Mouse (Mus musculus) hindbrain, embryonic 14.5 days (tissue): Measurements from ENCODE around the gene Rab14. TPM values are rescaled to one million over a fixed set of nuclear protein-coding genes. Genes with fewer than 3 reads are reported as not detected.

ENCODE experiments used
- ATAC-seq: fragments of 200-750 bp; cut with Nextera tagmentation; 2 replicates; pipeline ENCODE4 v1.8.0; 2017; ENCODE audit warnings: moderate number of reproducible peaks, mild to moderate bottlenecking, moderate TSS enrichment, moderate library complexity; ENCODE audit not compliant: low FRiP score
- DNase-seq: peaks from one replicate; pipeline ENCODE4 v3.0.0-alpha.2; 2015; ENCODE audit warnings: low spot score
- H3K27ac ChIP-seq: fragments of 300-500 bp; sonication (generic); 2 replicates; pipeline ENCODE4 v1.5.1; 2014; ENCODE audit warnings: mild to moderate bottlenecking, moderate library complexity
- H3K27me3 ChIP-seq: fragments of 300-500 bp; sonication (generic); 2 replicates; pipeline ENCODE4 v1.6.1; 2014; ENCODE audit warnings: mild to moderate bottlenecking, low read length, mixed read lengths; ENCODE audit not compliant: control insufficient read depth, insufficient read depth
- H3K36me3 ChIP-seq: fragments of 300-500 bp; sonication (generic); replicated peaks from 2 replicates; pipeline ENCODE4 v1.6.1; 2014; ENCODE audit not compliant: control insufficient read depth, insufficient read depth
- H3K4me1 ChIP-seq: fragments of 300-500 bp; sonication (generic); replicated peaks from 2 replicates; pipeline ENCODE4 v1.6.1; 2014; ENCODE audit warnings: antibody characterized with exemption, low read length, mixed read lengths; ENCODE audit not compliant: control insufficient read depth, insufficient read depth
- H3K4me2 ChIP-seq: fragments of 300-500 bp; sonication (generic); replicated peaks from 2 replicates; pipeline ENCODE4 v1.6.1; 2014; ENCODE audit warnings: mild to moderate bottlenecking, moderate library complexity
- H3K4me3 ChIP-seq: fragments of 300-500 bp; sonication (generic); replicated peaks from 2 replicates; pipeline ENCODE4 v1.5.1; 2014; ENCODE audit warnings: mild to moderate bottlenecking, low read length
- H3K9ac ChIP-seq: fragments of 300-500 bp; sonication (generic); 2 replicates; pipeline ENCODE4 v1.6.1; 2014
- H3K9me3 ChIP-seq: fragments of 300-500 bp; sonication (generic); 2 replicates; pipeline ENCODE4 v1.6.1; 2016; ENCODE audit warnings: low read length; ENCODE audit not compliant: control insufficient read depth
- WGBS: fragments of 180-500 bp; shearing (Covaris S2); extraction: QIAGEN DNeasy Blood & Tissue Kit; methylation state at CpG from one replicate; pipeline ENCODE4 v1.1.7; 2014; 5-methylcytosine and 5-hydroxymethylcytosine counted together
- polyA plus RNA-seq: library from polyadenylated mRNA; unstranded; fragments of >200 nt; fragmentation: Nextera tagmentation; extraction: Ambion mirVana; gene quantifications from 2 replicates; pipeline ENCODE4 v1.2.1, GENCODE M21; 2014

The Rab14 gene
- polyA plus RNA-seq, 1 experiment from 2014 or later, result 375 TPM

- DNase-seq (no peak), ATAC-seq (no peak)
- Histone ChIP-seq H3K4me2 (no peak overlapping the region), H3K4me3 (no peak overlapping the region), H3K9me3 (no peaks in the 10 kb centered on the region), H3K27me3 (no peaks in the 10 kb centered on the region), H3K4me1 (no peaks in the 10 kb centered on the region), H3K9ac (no peak overlapping the region), H3K36me3 (peaks cover 99% of the 10 kb centered on the region), H3K27ac (no peak overlapping the region)
- WGBS, result 96% methylated on average over 10 of the region's 10 CpGs
Observed at GRCm38 (mm10) chr2:35148806-35149205, 52.1 kb downstream of the Rab14 start.

DNA sequence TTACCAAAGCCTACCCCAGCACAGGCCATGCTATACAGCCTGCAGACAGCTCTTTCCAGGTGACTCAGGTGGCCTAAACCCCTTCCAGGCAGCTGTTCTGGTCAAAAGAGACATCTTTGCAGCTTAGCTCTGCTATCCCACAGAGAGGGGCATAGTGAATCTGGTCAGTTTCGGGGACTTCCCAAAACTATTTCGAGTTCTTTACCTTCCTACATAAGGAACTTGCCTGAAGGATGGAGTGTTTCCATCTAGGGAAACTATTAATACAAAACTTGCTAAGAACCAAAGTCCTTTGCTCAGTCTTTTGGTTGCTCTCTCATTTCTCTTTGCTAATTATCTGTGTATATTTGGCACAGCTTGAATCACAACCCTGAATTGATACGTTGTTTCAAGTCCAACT is 59.2 kb downstream of the Rab14 start:
- 94% methylated on average over 3 of the region's 3 CpGs for WGBS
- H3K36me3 ChIP-seq, result peaks cover 86% of the 10 kb centered on the region

DNA sequence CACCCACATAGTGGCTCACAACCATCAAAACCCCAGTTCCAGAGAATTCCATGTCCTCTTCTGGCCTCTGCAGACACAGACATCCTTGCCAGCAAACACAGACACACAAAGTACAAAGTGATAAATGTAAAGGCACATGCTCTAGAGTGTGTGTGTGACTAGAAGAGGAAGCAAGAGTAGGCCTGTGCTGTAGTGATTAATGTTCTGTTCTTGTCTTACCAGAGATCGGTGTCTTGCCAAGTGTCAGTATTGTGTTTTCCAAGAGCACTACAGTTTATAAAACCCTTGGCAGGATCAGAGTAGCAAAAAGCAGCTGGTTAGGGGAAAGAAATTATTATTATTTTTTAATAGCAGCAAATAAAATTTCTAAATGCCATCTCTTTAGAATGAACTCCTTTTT is 62.3 kb downstream of the Rab14 start:
- Histone ChIP-seq H3K9me3 (no peaks in the 10 kb centered on the region), H3K9ac (no peak overlapping the region), H3K27me3 (no peaks in the 10 kb centered on the region), H3K4me1 (no peaks in the 10 kb centered on the region), H3K27ac (no peak overlapping the region), H3K4me3 (no peak overlapping the region), H3K4me2 (no peak overlapping the region), H3K36me3 (peaks cover 71% of the 10 kb centered on the region)
- ATAC-seq (no peak), DNase-seq (no peak)
- WGBS, result 97% methylated on average over 1 of the region's 1 CpGs

More for the DNA sequence above, 59.2 kb downstream of the Rab14 start:
- H3K4me2 ChIP-seq, result no peak overlapping the region
- ATAC-seq, result no peak
- no peak overlapping the region for H3K4me3 ChIP-seq
- no peak overlapping the region for H3K9ac ChIP-seq
- no peak overlapping the region for H3K27ac ChIP-seq
- DNase-seq, result no peak
- H3K27me3 ChIP-seq, result no peaks in the 10 kb centered on the region
- no peaks in the 10 kb centered on the region for H3K4me1 ChIP-seq
- H3K9me3 ChIP-seq, result no peaks in the 10 kb centered on the region

DNA sequence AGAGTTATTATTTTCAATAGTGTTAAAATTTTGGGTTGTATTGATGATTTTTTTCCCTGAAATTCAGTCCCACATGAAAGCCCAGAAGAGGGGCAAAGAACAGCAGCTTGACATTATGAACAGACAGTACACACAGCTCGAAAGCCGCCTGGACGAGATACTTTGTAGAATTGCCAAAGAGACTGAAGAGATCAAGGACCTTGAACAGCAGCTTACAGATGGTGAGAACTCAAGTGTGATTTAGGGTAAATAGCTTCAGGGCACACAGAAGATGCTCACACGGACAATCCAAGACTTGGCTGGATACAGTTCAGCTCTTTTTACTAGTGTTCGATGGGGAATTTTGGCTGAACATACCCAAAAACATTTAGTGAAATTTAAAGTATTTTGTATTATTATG is 67.0 kb downstream of the Rab14 start:
- ATAC-seq (no peak), DNase-seq (no peak)
- no peaks in the 10 kb centered on the region for H3K27me3 ChIP-seq
- no peak overlapping the region for H3K4me2 ChIP-seq
- H3K9ac ChIP-seq, result no peak overlapping the region
- H3K4me3 ChIP-seq, result no peak overlapping the region
- H3K36me3 ChIP-seq, result peaks cover 44% of the 10 kb centered on the region
- H3K27ac ChIP-seq, result no peak overlapping the region
- H3K4me1 ChIP-seq, result no peaks in the 10 kb centered on the region; the same call in none of the 2 replicates
- 81% methylated on average over 5 of the region's 5 CpGs for WGBS
- H3K9me3 ChIP-seq, result no peaks in the 10 kb centered on the region

- H3K27me3 ChIP-seq, result no peaks in the 10 kb centered on the region
- H3K4me3 ChIP-seq, result peak overlapping the region; percentile 37
- H3K4me1 ChIP-seq, result no peaks in the 10 kb centered on the region; the same call in none of the 2 replicates
- ATAC-seq (no peak), DNase-seq (no peak)
- H3K9me3 ChIP-seq, result no peaks in the 10 kb centered on the region
- WGBS, result 14% methylated on average over 5 of the region's 5 CpGs
- no peak overlapping the region for H3K27ac ChIP-seq
- peak overlapping the region; percentile 52 for H3K4me2 ChIP-seq
- peak overlapping the region; percentile 51; the same call in 1 of the 2 replicates for H3K9ac ChIP-seq
- H3K36me3 ChIP-seq, result peaks cover 47% of the 10 kb centered on the region
Observed at GRCm38 (mm10) chr2:35132662-35133055, 68.3 kb downstream of the Rab14 start.

- no peaks in the 10 kb centered on the region for H3K27me3 ChIP-seq
- DNase-seq (peak; percentile 91), ATAC-seq (peak; percentile 97)
- WGBS, result under 1% methylated on average over 21 of the region's 21 CpGs
- peak overlapping the region; percentile 52 for H3K4me2 ChIP-seq
- peak overlapping the region; percentile 37 for H3K4me3 ChIP-seq
- H3K36me3 ChIP-seq, result peaks cover 47% of the 10 kb centered on the region
- no peaks in the 10 kb centered on the region for H3K9me3 ChIP-seq
- 0 out of 2 replicates have a peak overlapping the region, but pooled peaks have one; percentile 38 for H3K27ac ChIP-seq
- H3K4me1 ChIP-seq, result no peaks in the 10 kb centered on the region; the same call in none of the 2 replicates
- H3K9ac ChIP-seq, result peak overlapping the region; percentile 51; the same call in 1 of the 2 replicates
Observed at GRCm38 (mm10) chr2:35131991-35132661, 68.8 kb downstream of the Rab14 start.

- H3K27ac ChIP-seq, result no peak overlapping the region
- no peaks in the 10 kb centered on the region for H3K9me3 ChIP-seq
- peak overlapping the region; percentile 37; the same call in 1 of the 2 replicates for H3K4me3 ChIP-seq
- H3K4me1 ChIP-seq, result no peaks in the 10 kb centered on the region; the same call in none of the 2 replicates
- ATAC-seq, result no peak
- no peaks in the 10 kb centered on the region for H3K27me3 ChIP-seq
- peaks cover 41% of the 10 kb centered on the region for H3K36me3 ChIP-seq
- no peak overlapping the region for H3K9ac ChIP-seq
- DNase-seq, result no peak
- peak overlapping the region; percentile 52 for H3K4me2 ChIP-seq
Observed at GRCm38 (mm10) chr2:35131491-35131890, 69.4 kb downstream of the Rab14 start.

Other genes with a start within 250 kb of the Rab14 start
- 1.2 and 2.0 TPM in 2 replicates for gene Traf1, start 239.3 kb downstream of the Rab14 start, polyA plus RNA-seq
- gene Hc, start 139.7 kb downstream of the Rab14 start, polyA plus RNA-seq, result 0.44 and 0.46 TPM in 2 replicates
- 0.20 and 0.51 TPM in 2 replicates for gene AI182371, start 99.6 kb downstream of the Rab14 start, polyA plus RNA-seq
- 8.4 and 10.5 TPM in 2 replicates for gene Cntrl, start 91.6 kb downstream of the Rab14 start, polyA plus RNA-seq
- gene Gsn, start 55.3 kb upstream of the Rab14 start, polyA plus RNA-seq, result 30.2 and 31.4 TPM in 2 replicates
- 24.4 and 26.7 TPM in 2 replicates for gene Stom, start 135.9 kb upstream of the Rab14 start, polyA plus RNA-seq
- gene 4930568D16Rik, start 166.6 kb upstream of the Rab14 start, polyA plus RNA-seq, result not detected in 2 replicates
- gene 4930402F06Rik, start 196.1 kb upstream of the Rab14 start, polyA plus RNA-seq, result not detected in 2 replicates